Mouse (Mus musculus): ENCODE data around the gene Ifitm2.

GRCm38 (mm10) chr7:140919911-140920310 is 35.9 kb downstream of the Ifitm2 start:
- TF ChIP-seq CTCF (IDR thresholded peaks at IDR 0.05; ENCODE audit: control insufficient read depth, insufficient read depth, low read length) = no peak
- TF ChIP-seq POLR2A (IDR thresholded peaks at IDR 0.05; ENCODE audit: borderline replicate concordance, control insufficient read depth, low read depth, low read length) = no peak
